Mouse (Mus musculus) forebrain, embryonic 12.5 days (tissue): ENCODE data around the gene Cdh3. TPM values are rescaled to one million over a fixed set of nuclear protein-coding genes. Genes with fewer than 3 reads are reported as not detected.
"Not testable (repeated sequence)": the region's sequence is repeated elsewhere in the genome, so short reads cannot be mapped to it uniquely, and the experiment has no call there.

Experiments used
- ATAC-seq: fragments of 200-750 bp; cut with Nextera tagmentation; 2 replicates; pipeline ENCODE4 v1.8.0; 2017; ENCODE audit warnings: moderate TSS enrichment; ENCODE audit not compliant: low FRiP score
- H3K27ac ChIP-seq: fragments of 300-500 bp; sonication (generic); 2 replicates; pipeline ENCODE4 v1.5.1; 2016; ENCODE audit warnings: mild to moderate bottlenecking
- H3K27me3 ChIP-seq: fragments of 300-500 bp; sonication (generic); 2 replicates; pipeline ENCODE4 v1.6.1; 2016; ENCODE audit warnings: mild to moderate bottlenecking
- H3K36me3 ChIP-seq: fragments of 300-500 bp; sonication (generic); replicated peaks from 2 replicates; pipeline ENCODE4 v1.6.1; 2016; ENCODE audit warnings: mild to moderate bottlenecking
- H3K4me1 ChIP-seq: fragments of 300-500 bp; sonication (generic); 2 replicates; pipeline ENCODE4 v1.6.1; 2016
- H3K4me2 ChIP-seq: fragments of 300-500 bp; sonication (generic); 2 replicates; pipeline ENCODE4 v1.6.1; 2016; ENCODE audit warnings: mild to moderate bottlenecking, moderate library complexity
- H3K4me3 ChIP-seq: fragments of 300-500 bp; sonication (generic); replicated peaks from 2 replicates; pipeline ENCODE4 v1.5.1; 2016; ENCODE audit warnings: mild to moderate bottlenecking
- H3K9ac ChIP-seq: fragments of 300-500 bp; sonication (generic); 2 replicates; pipeline ENCODE4 v1.6.1; 2016; ENCODE audit warnings: mild to moderate bottlenecking
- H3K9me3 ChIP-seq: fragments of 300-500 bp; sonication (generic); 2 replicates; pipeline ENCODE4 v1.6.1; 2016
- WGBS: fragments of 180-500 bp; shearing (Covaris S2); methylation state at CpG from one replicate; pipeline ENCODE4 v1.1.7; 2016; 5-methylcytosine and 5-hydroxymethylcytosine counted together
- polyA plus RNA-seq: library from polyadenylated mRNA; unstranded; fragments of >200 nt; fragmentation: Nextera tagmentation; extraction: Ambion mirVana; gene quantifications from 2 replicates; pipeline ENCODE4 v1.2.1, GENCODE M21; 2016

Gene Cdh3
- polyA plus RNA-seq, 1 experiment from 2014 or later = 3.5 TPM

- H3K9me3 ChIP-seq = peaks cover 10% of the 10 kb centered on the region
- H3K4me1 ChIP-seq = peaks cover 4% of the 10 kb centered on the region; the same call in 1 of the 2 replicates
- WGBS = 74% methylated on average over 9 of the region's 9 CpGs
- no peak overlapping the region for H3K4me2 ChIP-seq
- H3K36me3 ChIP-seq = no peaks in the 10 kb centered on the region
- no peak overlapping the region for H3K4me3 ChIP-seq
- no peak for ATAC-seq
- no peak overlapping the region for H3K9ac ChIP-seq
- no peaks in the 10 kb centered on the region for H3K27me3 ChIP-seq
- H3K27ac ChIP-seq = no peak overlapping the region
These were observed 49.2 kb downstream of the Cdh3 start for GRCm38 (mm10) chr8:106559844-106560243.

- Histone ChIP-seq H3K27me3 (no peaks in the 10 kb centered on the region), H3K9me3 (peaks cover 10% of the 10 kb centered on the region), H3K27ac (no peak overlapping the region), H3K4me1 (peaks cover 4% of the 10 kb centered on the region; the same call in 1 of the 2 replicates), H3K4me3 (no peak overlapping the region), H3K36me3 (no peaks in the 10 kb centered on the region), H3K9ac (no peak overlapping the region), H3K4me2 (no peak overlapping the region)
- ATAC-seq = no peak
- WGBS = 31% methylated on average over 21 of the region's 21 CpGs
These were observed 50.6 kb downstream of the Cdh3 start for GRCm38 (mm10) chr8:106561097-106561865.

DNA sequence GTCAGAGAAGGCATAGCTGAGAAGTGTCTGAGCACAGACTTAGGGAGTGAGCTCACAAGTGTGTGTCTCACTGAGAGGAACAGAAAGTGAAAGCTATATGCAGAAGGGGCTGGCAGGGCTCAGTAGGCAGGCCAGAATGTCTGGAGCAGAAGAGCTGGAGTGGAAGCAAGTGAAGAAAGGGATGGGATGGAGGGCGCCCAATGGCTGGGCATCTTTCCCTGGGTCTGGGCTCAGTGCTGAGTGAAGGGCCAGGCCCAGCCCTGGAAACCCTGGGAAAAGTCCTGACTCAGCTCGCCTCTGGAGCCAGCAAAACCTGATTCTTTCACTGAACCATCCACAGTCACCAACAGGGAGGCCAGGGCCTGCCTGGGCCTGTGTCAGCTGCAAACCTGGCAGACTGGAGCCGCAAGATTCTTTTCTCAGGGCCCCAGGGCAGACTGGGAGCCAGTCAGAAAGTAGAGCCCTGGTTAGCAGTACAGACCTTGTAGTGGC is 53.0 kb downstream of the Cdh3 start:
- Histone ChIP-seq H3K4me2 (no peak overlapping the region), H3K36me3 (no peaks in the 10 kb centered on the region), H3K27me3 (no peaks in the 10 kb centered on the region), H3K9me3 (peaks cover 1% of the 10 kb centered on the region; the same call in 1 of the 2 replicates), H3K4me3 (no peak overlapping the region), H3K27ac (no peak overlapping the region), H3K4me1 (peaks cover 7% of the 10 kb centered on the region; the same call in 1 of the 2 replicates), H3K9ac (no peak overlapping the region)
- ATAC-seq = no peak
- WGBS = 82% methylated on average over 3 of the region's 3 CpGs

DNA sequence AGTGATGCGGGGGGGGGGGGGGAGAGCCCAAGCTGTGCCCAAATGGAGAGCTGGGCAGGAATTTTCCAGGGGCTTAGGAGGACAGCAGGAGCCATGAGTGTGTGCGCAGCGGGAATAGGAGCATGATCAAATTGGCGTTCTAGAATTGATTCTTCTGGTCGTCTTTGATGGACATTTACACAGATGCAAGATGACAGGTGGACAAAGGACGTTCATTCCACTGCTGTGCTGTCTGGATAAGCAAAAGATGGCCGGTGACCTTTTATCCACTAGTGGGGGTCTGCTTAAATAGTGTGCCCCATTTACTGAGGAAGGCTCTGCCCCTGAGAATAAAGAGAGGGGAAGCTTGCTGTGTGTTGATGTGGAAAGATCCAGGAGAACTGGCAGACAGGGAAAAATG is 58.3 kb downstream of the Cdh3 start:
- no peak for ATAC-seq
- H3K27ac ChIP-seq = no peak overlapping the region
- H3K36me3 ChIP-seq = no peaks in the 10 kb centered on the region
- H3K4me1 ChIP-seq = peaks cover 8% of the 10 kb centered on the region; the same call in 1 of the 2 replicates
- H3K9ac ChIP-seq = no peak overlapping the region
- no peaks in the 10 kb centered on the region for H3K27me3 ChIP-seq
- WGBS = 34% methylated on average over 7 of the region's 7 CpGs
- no peak overlapping the region for H3K4me3 ChIP-seq
- no peak overlapping the region for H3K4me2 ChIP-seq
- no peaks in the 10 kb centered on the region for H3K9me3 ChIP-seq

DNA sequence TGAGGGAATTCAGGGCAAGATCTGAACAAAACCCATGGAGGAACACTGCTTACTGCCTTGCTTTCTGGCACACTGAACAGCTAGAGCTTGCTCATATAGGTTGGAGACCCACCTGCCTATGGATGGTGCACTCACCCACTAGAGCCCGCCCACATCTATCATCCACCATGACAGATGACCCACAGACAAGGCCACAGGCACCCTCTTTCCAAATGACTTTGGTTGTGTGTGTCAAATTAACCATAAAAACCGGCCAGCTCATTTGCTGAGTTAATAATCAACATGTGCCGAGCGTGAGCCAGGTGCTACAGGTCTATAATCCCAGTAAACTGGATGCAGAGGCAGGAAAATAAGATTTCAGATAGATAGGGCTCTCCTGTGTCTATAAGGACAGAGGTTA is 59.7 kb downstream of the Cdh3 start:
- Histone ChIP-seq H3K4me1 (peaks cover 8% of the 10 kb centered on the region; the same call in 1 of the 2 replicates), H3K9ac (no peak overlapping the region), H3K4me3 (no peak overlapping the region), H3K9me3 (no peaks in the 10 kb centered on the region), H3K4me2 (no peak overlapping the region), H3K27ac (no peak overlapping the region), H3K36me3 (no peaks in the 10 kb centered on the region), H3K27me3 (no peaks in the 10 kb centered on the region)
- WGBS = 81% methylated on average over 4 of the region's 4 CpGs
- no peak for ATAC-seq

GRCm38 (mm10) chr8:106571551-106572172 is 61.0 kb downstream of the Cdh3 start:
- no peaks in the 10 kb centered on the region for H3K27me3 ChIP-seq
- no peak overlapping the region for H3K4me3 ChIP-seq
- no peak overlapping the region for H3K9ac ChIP-seq
- no peaks in the 10 kb centered on the region for H3K9me3 ChIP-seq
- peaks cover 8% of the 10 kb centered on the region; the same call in 1 of the 2 replicates for H3K4me1 ChIP-seq
- H3K27ac ChIP-seq = no peak overlapping the region
- H3K36me3 ChIP-seq = no peaks in the 10 kb centered on the region
- no peak for ATAC-seq
- H3K4me2 ChIP-seq = no peak overlapping the region
- 85% methylated on average over 5 of the region's 5 CpGs for WGBS

DNA sequence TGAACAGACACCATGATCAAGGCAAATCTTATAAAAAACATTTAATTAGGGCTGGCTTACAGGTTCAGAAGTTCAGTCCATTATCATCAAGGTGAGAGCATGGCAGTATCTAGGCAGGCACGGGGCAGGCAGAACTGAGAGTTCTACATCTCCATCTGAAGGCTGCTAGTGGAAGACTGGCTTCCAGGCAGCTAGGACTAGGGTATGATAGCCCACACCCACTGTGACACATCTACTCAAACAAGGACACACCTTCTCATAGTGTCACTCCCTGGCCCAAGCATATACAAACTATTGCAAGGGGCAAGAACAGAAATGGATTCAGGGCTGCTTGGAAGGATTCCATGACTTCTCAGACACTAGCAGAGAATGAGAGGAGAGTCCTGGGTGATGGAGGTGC is 61.5 kb downstream of the Cdh3 start:
- H3K4me3 ChIP-seq, H3K27ac ChIP-seq, H3K9ac ChIP-seq, H3K27me3 ChIP-seq, H3K4me2 ChIP-seq, H3K9me3 ChIP-seq, H3K36me3 ChIP-seq, ATAC-seq: not testable (repeated sequence)
- peaks cover 10% of the 10 kb centered on the region; the same call in 1 of the 2 replicates for H3K4me1 ChIP-seq
- 81% methylated on average over 1 of the region's 1 CpGs for WGBS

DNA sequence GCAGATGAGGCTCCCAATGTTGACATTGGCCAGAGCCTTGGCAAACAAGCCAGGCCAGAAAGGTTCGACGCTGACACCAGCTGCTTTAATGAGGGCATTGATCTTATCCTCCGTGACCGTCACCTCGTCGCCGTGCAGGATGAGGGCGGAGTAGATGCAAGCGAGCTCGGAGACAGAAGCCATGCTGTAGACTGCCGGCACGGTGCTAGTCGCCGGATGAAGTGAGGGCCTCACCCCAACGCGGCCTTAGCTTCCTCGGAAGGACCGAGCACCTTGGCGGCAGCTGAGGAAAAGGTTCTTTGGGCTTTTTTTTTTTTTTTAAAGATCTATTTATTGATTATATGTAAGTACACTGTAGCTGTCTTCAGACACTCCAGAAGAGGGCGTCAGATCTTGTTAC is 62.5 kb downstream of the Cdh3 start, which contains the start of gene Gm10073:
Gene Gm10073, minus strand, starts transcription at position 294 of the 400 bp plus-strand sequence.
- H3K9me3 ChIP-seq, H3K4me3 ChIP-seq, H3K4me2 ChIP-seq, H3K27ac ChIP-seq, H3K9ac ChIP-seq, H3K36me3 ChIP-seq, H3K27me3 ChIP-seq, ATAC-seq: not testable (repeated sequence)
- H3K4me1 ChIP-seq = peaks cover 11% of the 10 kb centered on the region; the same call in 1 of the 2 replicates
- WGBS = 66% methylated on average over 20 of the region's 20 CpGs

DNA sequence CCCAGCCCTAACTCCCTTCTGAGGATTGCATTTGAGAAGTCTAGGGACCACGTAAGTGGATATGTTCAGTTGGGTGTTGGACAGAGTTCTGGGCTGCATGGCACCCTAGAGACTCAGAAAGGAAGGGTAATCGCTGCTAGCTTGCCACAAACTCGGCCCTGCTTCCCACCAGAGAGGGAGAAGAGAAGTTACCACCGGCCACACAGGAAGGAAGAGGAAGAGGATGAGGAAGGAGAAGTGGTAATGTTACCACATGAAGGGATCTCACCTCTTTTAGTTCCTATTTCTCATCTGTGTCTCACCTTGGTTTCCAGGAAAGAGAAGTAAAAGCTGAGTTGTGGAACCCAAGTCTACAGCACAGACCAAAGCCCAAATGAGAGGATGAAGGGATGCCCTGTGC is 63.6 kb downstream of the Cdh3 start:
- WGBS = 93% methylated on average over 4 of the region's 4 CpGs

DNA sequence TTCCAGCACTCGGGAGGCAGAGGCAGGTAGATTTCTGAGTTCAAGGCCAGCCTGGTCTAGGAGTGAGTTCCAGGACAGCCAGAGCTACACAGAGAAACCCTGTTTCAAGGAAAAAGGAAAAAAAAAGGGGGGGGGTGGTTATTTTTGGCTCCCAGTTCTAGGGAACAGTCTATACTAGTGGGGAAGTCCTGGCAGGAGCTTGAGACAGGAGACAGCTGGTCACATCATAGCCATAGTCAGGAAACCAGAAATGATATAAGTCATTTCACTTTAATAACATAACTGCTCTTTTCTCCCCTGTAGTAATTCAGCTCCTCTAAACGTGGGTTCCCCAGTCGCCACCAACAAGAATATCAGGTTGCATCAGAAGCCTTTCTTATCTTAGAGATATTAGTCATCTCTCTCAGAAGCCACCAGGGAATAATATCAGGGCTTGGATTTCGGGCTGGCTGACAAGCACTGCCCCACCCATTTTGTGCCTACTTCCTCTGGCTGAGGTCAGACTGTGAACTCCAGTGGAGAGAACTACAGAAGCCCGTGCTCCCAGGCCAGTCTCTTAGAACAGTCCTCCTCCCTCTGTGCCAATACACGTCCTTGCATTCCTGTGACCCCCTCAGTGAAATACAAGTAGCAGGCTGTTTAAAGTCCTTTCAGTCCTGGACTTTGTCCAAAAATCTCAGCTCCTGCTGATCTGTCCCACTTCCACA is 66.3 kb downstream of the Cdh3 start:
- Histone ChIP-seq H3K27ac (no peak overlapping the region), H3K4me2 (no peak overlapping the region), H3K4me1 (0 out of 2 replicates have a peak, but pooled peaks cover 3% of the 10 kb centered on the region), H3K27me3 (no peaks in the 10 kb centered on the region), H3K36me3 (no peaks in the 10 kb centered on the region), H3K4me3 (no peak overlapping the region), H3K9me3 (no peaks in the 10 kb centered on the region), H3K9ac (no peak overlapping the region)
- 57% methylated on average over 6 of the region's 6 CpGs for WGBS
- no peak for ATAC-seq

More for the DNA sequence above, 63.6 kb downstream of the Cdh3 start:
- Histone ChIP-seq H3K27me3 (no peaks in the 10 kb centered on the region), H3K9me3 (no peaks in the 10 kb centered on the region), H3K4me2 (no peak overlapping the region), H3K4me1 (0 out of 2 replicates have a peak, but pooled peaks cover 3% of the 10 kb centered on the region), H3K4me3 (no peak overlapping the region), H3K27ac (no peak overlapping the region), H3K9ac (no peak overlapping the region), H3K36me3 (no peaks in the 10 kb centered on the region)
- no peak for ATAC-seq

GRCm38 (mm10) chr8:106579510-106579909 is 68.8 kb downstream of the Cdh3 start:
- Histone ChIP-seq H3K9ac (no peak overlapping the region), H3K4me1 (0 out of 2 replicates have a peak, but pooled peaks cover 3% of the 10 kb centered on the region), H3K9me3 (no peaks in the 10 kb centered on the region), H3K4me2 (no peak overlapping the region), H3K27me3 (no peaks in the 10 kb centered on the region), H3K36me3 (no peaks in the 10 kb centered on the region), H3K27ac (no peak overlapping the region), H3K4me3 (no peak overlapping the region)
- ATAC-seq = no peak
- WGBS = 65% methylated on average over 2 of the region's 2 CpGs
